Mouse (Mus musculus) hindbrain, embryonic 14.5 days (tissue): ENCODE data around the gene Gnl2. TPM values are rescaled to one million over a fixed set of nuclear protein-coding genes. Genes with fewer than 3 reads are reported as not detected.
A peak's percentile ranks its signal among the peaks of the same experiment; 100 is the strongest.

Source experiments
- ATAC-seq: fragments of 200-750 bp; cut with Nextera tagmentation; 2 replicates; pipeline ENCODE4 v1.8.0; 2017; ENCODE audit warnings: moderate number of reproducible peaks, mild to moderate bottlenecking, moderate TSS enrichment, moderate library complexity; ENCODE audit not compliant: low FRiP score
- DNase-seq: peaks from one replicate; pipeline ENCODE4 v3.0.0-alpha.2; 2015; ENCODE audit warnings: low spot score
- H3K27ac ChIP-seq: fragments of 300-500 bp; sonication (generic); 2 replicates; pipeline ENCODE4 v1.5.1; 2014; ENCODE audit warnings: mild to moderate bottlenecking, moderate library complexity
- H3K27me3 ChIP-seq: fragments of 300-500 bp; sonication (generic); 2 replicates; pipeline ENCODE4 v1.6.1; 2014; ENCODE audit warnings: mild to moderate bottlenecking, low read length, mixed read lengths; ENCODE audit not compliant: control insufficient read depth, insufficient read depth
- H3K36me3 ChIP-seq: fragments of 300-500 bp; sonication (generic); replicated peaks from 2 replicates; pipeline ENCODE4 v1.6.1; 2014; ENCODE audit not compliant: control insufficient read depth, insufficient read depth
- H3K4me1 ChIP-seq: fragments of 300-500 bp; sonication (generic); replicated peaks from 2 replicates; pipeline ENCODE4 v1.6.1; 2014; ENCODE audit warnings: antibody characterized with exemption, low read length, mixed read lengths; ENCODE audit not compliant: control insufficient read depth, insufficient read depth
- H3K4me2 ChIP-seq: fragments of 300-500 bp; sonication (generic); replicated peaks from 2 replicates; pipeline ENCODE4 v1.6.1; 2014; ENCODE audit warnings: mild to moderate bottlenecking, moderate library complexity
- H3K4me3 ChIP-seq: fragments of 300-500 bp; sonication (generic); replicated peaks from 2 replicates; pipeline ENCODE4 v1.5.1; 2014; ENCODE audit warnings: mild to moderate bottlenecking, low read length
- H3K9ac ChIP-seq: fragments of 300-500 bp; sonication (generic); 2 replicates; pipeline ENCODE4 v1.6.1; 2014
- H3K9me3 ChIP-seq: fragments of 300-500 bp; sonication (generic); 2 replicates; pipeline ENCODE4 v1.6.1; 2016; ENCODE audit warnings: low read length; ENCODE audit not compliant: control insufficient read depth
- whole genome bisulfite sequencing: fragments of 180-500 bp; shearing (Covaris S2); extraction: QIAGEN DNeasy Blood & Tissue Kit; methylation state at CpG from one replicate; pipeline ENCODE4 v1.1.7; 2014; 5-methylcytosine and 5-hydroxymethylcytosine counted together
- polyA plus RNA-seq: library from polyadenylated mRNA; unstranded; fragments of >200 nt; fragmentation: Nextera tagmentation; extraction: Ambion mirVana; gene quantifications from 2 replicates; pipeline ENCODE4 v1.2.1, GENCODE M21; 2014

The Gnl2 gene
- polyA plus RNA-seq, 1 experiment from 2014 or later: 81.6 TPM

GRCm38 (mm10) chr4:125029891-125030614 is 13.7 kb downstream of the Gnl2 start:
- H3K4me1 ChIP-seq: peaks cover 13% of the 10 kb centered on the region
- peak; percentile 97 for ATAC-seq
- 1% methylated on average over 50 of the region's 50 CpGs for WGBS

GRCm38 (mm10) chr4:125034341-125034740 is 18.0 kb downstream of the Gnl2 start:
- Histone ChIP-seq H3K9me3 (no peaks in the 10 kb centered on the region), H3K9ac (no peak overlapping the region), H3K27ac (no peak overlapping the region), H3K27me3 (no peaks in the 10 kb centered on the region), H3K4me2 (no peak overlapping the region), H3K36me3 (peaks cover 43% of the 10 kb centered on the region), H3K4me1 (peaks cover 11% of the 10 kb centered on the region), H3K4me3 (no peak overlapping the region)
- DNase-seq (no peak), ATAC-seq (no peak)
- WGBS: 75% methylated on average over 4 of the region's 4 CpGs

More at GRCm38 (mm10) chr4:125029891-125030614, 13.7 kb downstream of the Gnl2 start:
- Histone ChIP-seq H3K27me3 (no peaks in the 10 kb centered on the region), H3K36me3 (peaks cover 10% of the 10 kb centered on the region), H3K9me3 (no peaks in the 10 kb centered on the region), H3K4me2 (peak overlapping the region; percentile 88), H3K4me3 (peak overlapping the region; percentile 92), H3K9ac (peak overlapping the region; percentile 89), H3K27ac (peak overlapping the region; percentile 70)
- peak; percentile 97 for DNase-seq

- Histone ChIP-seq H3K4me3 (no peak overlapping the region), H3K4me1 (no peaks in the 10 kb centered on the region), H3K27me3 (no peaks in the 10 kb centered on the region), H3K4me2 (no peak overlapping the region), H3K36me3 (peaks cover 92% of the 10 kb centered on the region), H3K9me3 (no peaks in the 10 kb centered on the region), H3K27ac (no peak overlapping the region), H3K9ac (no peak overlapping the region)
- ATAC-seq: no peak
- 92% methylated on average over 7 of the region's 7 CpGs for WGBS
- DNase-seq: no peak
Measured at GRCm38 (mm10) chr4:125044454-125044853, 28.1 kb downstream of the Gnl2 start.

GRCm38 (mm10) chr4:125055385-125055784 is 39.0 kb downstream of the Gnl2 start:
- 95% methylated on average over 9 of the region's 9 CpGs for WGBS
- no peak overlapping the region for H3K27ac ChIP-seq
- no peaks in the 10 kb centered on the region for H3K9me3 ChIP-seq
- no peak for DNase-seq
- peaks cover 64% of the 10 kb centered on the region for H3K36me3 ChIP-seq
- no peak overlapping the region for H3K9ac ChIP-seq
- H3K4me1 ChIP-seq: no peaks in the 10 kb centered on the region
- no peak for ATAC-seq
- no peak overlapping the region for H3K4me3 ChIP-seq
- H3K27me3 ChIP-seq: no peaks in the 10 kb centered on the region
- H3K4me2 ChIP-seq: no peak overlapping the region

- Histone ChIP-seq H3K4me2 (no peak overlapping the region), H3K9ac (no peak overlapping the region), H3K4me3 (no peak overlapping the region), H3K27ac (no peak overlapping the region), H3K27me3 (no peaks in the 10 kb centered on the region), H3K36me3 (peaks cover 54% of the 10 kb centered on the region), H3K4me1 (no peaks in the 10 kb centered on the region), H3K9me3 (no peaks in the 10 kb centered on the region)
- no peak for ATAC-seq
- no peak for DNase-seq
- WGBS: 88% methylated on average over 4 of the region's 4 CpGs
Measured at GRCm38 (mm10) chr4:125056476-125056875, 40.1 kb downstream of the Gnl2 start.

GRCm38 (mm10) chr4:125057273-125057672 is 40.9 kb downstream of the Gnl2 start:
- ATAC-seq (no peak), DNase-seq (no peak)
- Histone ChIP-seq H3K27ac (no peak overlapping the region), H3K4me2 (no peak overlapping the region), H3K9me3 (no peaks in the 10 kb centered on the region), H3K36me3 (peaks cover 46% of the 10 kb centered on the region), H3K27me3 (no peaks in the 10 kb centered on the region), H3K4me3 (no peak overlapping the region), H3K9ac (no peak overlapping the region), H3K4me1 (no peaks in the 10 kb centered on the region)
- WGBS: 60% methylated on average over 3 of the region's 3 CpGs

- 53% methylated on average over 5 of the region's 5 CpGs for WGBS
- no peak overlapping the region for H3K9ac ChIP-seq
Measured at GRCm38 (mm10) chr4:125058033-125058432, 41.6 kb downstream of the Gnl2 start.

GRCm38 (mm10) chr4:125059025-125059424 is 42.6 kb downstream of the Gnl2 start:
- H3K36me3 ChIP-seq: peaks cover 29% of the 10 kb centered on the region
- H3K4me2 ChIP-seq: peak overlapping the region; percentile 45
- no peaks in the 10 kb centered on the region for H3K9me3 ChIP-seq
- H3K27ac ChIP-seq: no peak overlapping the region
- peak overlapping the region; percentile 46 for H3K9ac ChIP-seq
- 2% methylated on average over 8 of the region's 8 CpGs for WGBS
- no peaks in the 10 kb centered on the region for H3K27me3 ChIP-seq
- H3K4me1 ChIP-seq: no peaks in the 10 kb centered on the region
- DNase-seq (peak; percentile 73), ATAC-seq (peak; percentile 84)
- no peak overlapping the region for H3K4me3 ChIP-seq

More at GRCm38 (mm10) chr4:125058033-125058432, 41.6 kb downstream of the Gnl2 start:
- no peaks in the 10 kb centered on the region for H3K9me3 ChIP-seq
- no peak for ATAC-seq
- H3K4me1 ChIP-seq: no peaks in the 10 kb centered on the region
- DNase-seq: no peak
- no peak overlapping the region for H3K27ac ChIP-seq
- H3K36me3 ChIP-seq: peaks cover 38% of the 10 kb centered on the region
- H3K4me2 ChIP-seq: no peak overlapping the region
- no peak overlapping the region for H3K4me3 ChIP-seq
- no peaks in the 10 kb centered on the region for H3K27me3 ChIP-seq

GRCm38 (mm10) chr4:125063829-125064228 is 47.4 kb downstream of the Gnl2 start:
- no peak for ATAC-seq
- Histone ChIP-seq H3K4me1 (peaks cover 15% of the 10 kb centered on the region), H3K9me3 (no peaks in the 10 kb centered on the region), H3K4me3 (no peak overlapping the region), H3K9ac (no peak overlapping the region), H3K27me3 (no peaks in the 10 kb centered on the region), H3K4me2 (no peak overlapping the region), H3K36me3 (peaks cover 2% of the 10 kb centered on the region; the same call in 1 of the 2 replicates), H3K27ac (no peak overlapping the region)
- no peak for DNase-seq
- WGBS: 77% methylated on average over 8 of the region's 8 CpGs
